Mouse (Mus musculus) gonadal fat pad, adult 2 months (tissue): ENCODE data around the gene Zmiz1. TPM values are rescaled to one million over a fixed set of nuclear protein-coding genes. Genes with fewer than 3 reads are reported as not detected.
A peak's percentile ranks its signal among the peaks of the same experiment; 100 is the strongest.

Experiments
- DNase-seq: peaks from one replicate; pipeline ENCODE4 v3.0.0-alpha.2; 2012; ENCODE audit warnings: low read depth
- polyA plus RNA-seq: library from polyadenylated mRNA; depleted of rRNA; stranded (reverse); fragments of >200 nt; gene quantifications from 2 replicates; pipeline ENCODE4 v1.2.3, GENCODE M21; 2012

The Zmiz1 gene
- polyA plus RNA-seq, 1 experiment = 16.3 TPM

- DNase-seq = no peak
Observed at GRCm38 (mm10) chr14:25558479-25558878, 99.5 kb downstream of the Zmiz1 start.

- no peak for DNase-seq
Observed at GRCm38 (mm10) chr14:25559907-25560306, 100.9 kb downstream of the Zmiz1 start.

GRCm38 (mm10) chr14:25560841-25561240, 101.9 kb downstream of the Zmiz1 start:
- DNase-seq = no peak

GRCm38 (mm10) chr14:25561716-25562115, 102.7 kb downstream of the Zmiz1 start:
- no peak for DNase-seq

GRCm38 (mm10) chr14:25562447-25562846, 103.5 kb downstream of the Zmiz1 start:
- no peak for DNase-seq

GRCm38 (mm10) chr14:25562909-25563308, 103.9 kb downstream of the Zmiz1 start:
- DNase-seq = no peak

GRCm38 (mm10) chr14:25564577-25564976, 105.6 kb downstream of the Zmiz1 start:
- no peak for DNase-seq

- DNase-seq = no peak
Observed at GRCm38 (mm10) chr14:25565344-25566088, 106.5 kb downstream of the Zmiz1 start.

- DNase-seq = no peak
Observed at GRCm38 (mm10) chr14:25567245-25567644, 108.3 kb downstream of the Zmiz1 start.

- DNase-seq = no peak
Observed at GRCm38 (mm10) chr14:25567837-25568236, 108.9 kb downstream of the Zmiz1 start.

GRCm38 (mm10) chr14:25574047-25574870, 115.3 kb downstream of the Zmiz1 start:
- DNase-seq = no peak

- DNase-seq = no peak
Observed at GRCm38 (mm10) chr14:25576642-25577041, 117.7 kb downstream of the Zmiz1 start.

GRCm38 (mm10) chr14:25577431-25577830, 118.4 kb downstream of the Zmiz1 start:
- no peak for DNase-seq

GRCm38 (mm10) chr14:25579597-25579996, 120.6 kb downstream of the Zmiz1 start:
- DNase-seq = no peak

- no peak for DNase-seq
Observed at GRCm38 (mm10) chr14:25580397-25580796, 121.4 kb downstream of the Zmiz1 start.

- peak; percentile 95 for DNase-seq
Observed at GRCm38 (mm10) chr14:25582603-25583002, 123.6 kb downstream of the Zmiz1 start.

GRCm38 (mm10) chr14:25583899-25584298, 124.9 kb downstream of the Zmiz1 start:
- DNase-seq = no peak

GRCm38 (mm10) chr14:25585545-25586301, 126.7 kb downstream of the Zmiz1 start:
- DNase-seq = no peak

- DNase-seq = no peak
Observed at GRCm38 (mm10) chr14:25586846-25587486, 128.0 kb downstream of the Zmiz1 start.

GRCm38 (mm10) chr14:25587487-25588001, 128.6 kb downstream of the Zmiz1 start:
- DNase-seq = no peak

- DNase-seq = no peak
Observed at GRCm38 (mm10) chr14:25588156-25588555, 129.2 kb downstream of the Zmiz1 start.
